Mouse (Mus musculus): ENCODE data around the gene Trap1.

DNA sequence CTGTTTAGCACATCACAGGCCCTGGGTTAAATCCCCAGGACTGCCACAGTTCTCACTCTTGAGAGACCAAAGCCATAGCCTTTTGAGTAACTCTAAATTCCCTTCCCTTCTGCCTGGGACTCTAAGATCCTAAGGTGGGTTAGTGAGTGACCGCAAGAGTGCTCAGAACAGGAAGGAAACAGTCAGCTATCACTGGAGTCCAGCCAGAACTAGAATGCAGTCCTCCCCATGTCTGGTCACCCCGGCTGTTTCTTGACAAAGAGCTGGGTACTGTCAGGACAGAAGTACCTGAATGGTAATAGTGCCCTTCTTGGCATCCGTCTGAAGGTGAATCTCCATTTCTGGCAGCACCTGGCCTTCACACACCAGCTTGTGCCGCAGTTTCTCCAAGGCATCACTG lies 12.7 kb downstream of the Trap1 start:
- TF ChIP-seq CTCF (IDR thresholded peaks at IDR 0.05; ENCODE audit: extremely low read depth, insufficient read depth, insufficient read length, insufficient replicate concordance) (no peak), POLR2A (IDR thresholded peaks at IDR 0.05; ENCODE audit: low read depth, low read length) (no peak)
